Mouse (Mus musculus): Measurements from ENCODE around the gene Il4. TPM values are rescaled to one million over a fixed set of nuclear protein-coding genes. Genes with fewer than 3 reads are reported as not detected.

Il4 gene
- 5.4 TPM for polyA plus RNA-seq (2017; shearing (Covaris generic))

GRCm38 (mm10) chr11:53618619-53619198 is at the start of gene Il4:
Gene Il4, minus strand, starts transcription at chr11:53618669.

GRCm38 (mm10) chr11:53634556-53634955 is 16.1 kb upstream of the Il4 start, which contains the start of gene Il13:
Gene Il13, minus strand, starts transcription at chr11:53634702.

GRCm38 (mm10) chr11:53567224-53568014 is 51.0 kb downstream of the Il4 start, which contains the start of gene Kif3a:
Gene Kif3a, plus strand, starts transcription at chr11:53567379.

Other genes with a start within 250 kb of the Il4 start
- not detected for gene Leap2, start 195.5 kb downstream of the Il4 start, polyA plus RNA-seq (2017; shearing (Covaris generic))
- 203 TPM for gene Uqcrq, start 187.8 kb downstream of the Il4 start, polyA plus RNA-seq (2017; shearing (Covaris generic))
- 0.30 TPM for gene Gdf9, start 187.6 kb downstream of the Il4 start, polyA plus RNA-seq (2017; shearing (Covaris generic))
- gene Gm10447, start 161.6 kb downstream of the Il4 start, polyA plus RNA-seq (2017; shearing (Covaris generic)) = 0.16 TPM
- gene Shroom1, start 161.5 kb downstream of the Il4 start, polyA plus RNA-seq (2017; shearing (Covaris generic)) = 0.12 TPM
- not detected for gene Gm9837, start 148.2 kb downstream of the Il4 start, polyA plus RNA-seq (2017; shearing (Covaris generic))
- not detected for gene Gm9945, start 138.5 kb downstream of the Il4 start, polyA plus RNA-seq (2017; shearing (Covaris generic))
- gene Sowaha, start 138.4 kb downstream of the Il4 start, polyA plus RNA-seq (2017; shearing (Covaris generic)) = not detected
- 1.9 TPM for gene Sept8, start 99.4 kb downstream of the Il4 start, polyA plus RNA-seq (2017; shearing (Covaris generic))
- gene Kif3a, start 51.3 kb downstream of the Il4 start, polyA plus RNA-seq (2017; shearing (Covaris generic)) = 7.1 TPM
- gene Il13, start 16.0 kb upstream of the Il4 start, polyA plus RNA-seq (2017; shearing (Covaris generic)) = not detected
- 26.1 TPM for gene Rad50, start 88.7 kb upstream of the Il4 start, polyA plus RNA-seq (2017; shearing (Covaris generic))
- gene Il5, start 102.1 kb upstream of the Il4 start, polyA plus RNA-seq (2017; shearing (Covaris generic)) = not detected
- gene Irf1, start 151.3 kb upstream of the Il4 start, polyA plus RNA-seq (2017; shearing (Covaris generic)) = 289 TPM
- 1.8 TPM for gene Gm17334, start 154.5 kb upstream of the Il4 start, polyA plus RNA-seq (2017; shearing (Covaris generic))
- 15.8 TPM for gene Gm12216, start 240.6 kb upstream of the Il4 start, polyA plus RNA-seq (2017; shearing (Covaris generic))